Mouse (Mus musculus) thymus, adult 18-20 months (tissue): ENCODE results near the gene Optc.

Source experiments
- DNase-seq, 2 experiments: peaks; one replicate each; pipeline ENCODE4 v3.0.0; 2022; ENCODE audit warnings: mixed read lengths in 2 of 2

Gene Optc

DNA sequence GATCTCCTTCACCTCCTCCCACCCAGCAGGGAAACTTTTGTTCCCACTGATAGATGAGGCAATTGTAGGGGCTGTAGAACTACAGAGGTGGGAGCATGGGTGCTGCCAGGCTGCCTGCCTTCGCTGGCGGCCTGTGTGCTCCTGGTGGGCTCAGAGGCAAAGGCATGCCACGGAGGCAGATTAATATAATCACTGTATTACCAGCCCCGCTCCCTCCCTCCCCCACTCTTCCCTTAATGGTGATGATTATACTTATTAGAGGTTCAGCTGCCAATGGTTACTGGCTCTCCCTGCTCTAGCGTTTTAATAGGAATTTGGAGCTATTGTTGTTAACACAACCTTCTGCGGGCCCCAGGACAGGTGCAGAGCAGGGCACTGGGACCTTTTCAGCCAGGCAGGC lies 26.0 kb downstream of the Optc start:
- no peak for DNase-seq

DNA sequence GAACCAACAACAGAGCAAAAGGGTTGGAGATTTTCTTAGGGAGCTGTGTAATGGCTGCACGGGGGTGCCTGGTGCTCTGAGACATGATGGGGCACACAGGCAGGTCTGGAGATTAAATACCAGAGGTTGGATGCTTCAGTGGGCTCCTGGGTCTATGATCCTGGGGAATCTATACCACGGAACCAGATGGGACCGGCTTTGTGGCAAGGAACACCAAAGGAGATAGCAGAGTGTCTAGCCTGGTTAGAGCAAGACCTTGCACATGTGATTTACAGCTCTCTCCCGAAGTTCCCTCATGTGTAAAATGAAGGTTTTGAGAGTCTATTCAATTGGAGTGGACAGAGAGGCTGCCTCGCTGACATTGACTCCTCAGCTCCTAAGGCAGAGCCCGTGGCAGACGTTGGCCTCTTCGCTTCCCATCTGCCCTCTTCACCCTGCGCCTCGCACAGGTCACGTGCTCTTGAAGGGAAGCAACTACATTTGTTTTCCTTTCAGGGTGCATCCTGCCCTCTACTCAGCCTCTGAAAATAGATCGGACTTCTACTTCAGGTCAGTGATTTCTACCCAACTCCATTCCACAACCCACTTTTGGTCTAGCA lies 28.9 kb downstream of the Optc start:
- no peak for DNase-seq

DNA sequence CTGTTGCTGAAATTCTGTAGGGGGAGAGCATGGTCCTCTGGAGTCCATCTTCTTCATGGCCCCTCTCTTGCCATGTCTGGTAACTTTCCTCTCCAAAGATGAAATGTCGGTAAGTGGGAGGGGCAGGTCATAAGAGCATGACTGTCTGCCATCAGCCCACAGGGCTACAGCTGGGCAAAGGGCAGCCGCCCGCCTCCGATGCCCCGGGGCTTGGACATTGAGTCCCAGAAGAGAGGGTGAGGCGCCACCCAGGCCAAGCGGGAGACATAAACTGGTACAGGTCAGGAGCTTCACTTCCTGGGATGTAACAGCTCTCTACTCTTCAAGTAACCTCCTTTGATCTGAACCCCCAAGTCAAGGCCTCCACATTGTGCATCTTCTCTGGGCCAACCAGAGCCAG lies 30.9 kb downstream of the Optc start:
- DNase-seq = no peak

DNA sequence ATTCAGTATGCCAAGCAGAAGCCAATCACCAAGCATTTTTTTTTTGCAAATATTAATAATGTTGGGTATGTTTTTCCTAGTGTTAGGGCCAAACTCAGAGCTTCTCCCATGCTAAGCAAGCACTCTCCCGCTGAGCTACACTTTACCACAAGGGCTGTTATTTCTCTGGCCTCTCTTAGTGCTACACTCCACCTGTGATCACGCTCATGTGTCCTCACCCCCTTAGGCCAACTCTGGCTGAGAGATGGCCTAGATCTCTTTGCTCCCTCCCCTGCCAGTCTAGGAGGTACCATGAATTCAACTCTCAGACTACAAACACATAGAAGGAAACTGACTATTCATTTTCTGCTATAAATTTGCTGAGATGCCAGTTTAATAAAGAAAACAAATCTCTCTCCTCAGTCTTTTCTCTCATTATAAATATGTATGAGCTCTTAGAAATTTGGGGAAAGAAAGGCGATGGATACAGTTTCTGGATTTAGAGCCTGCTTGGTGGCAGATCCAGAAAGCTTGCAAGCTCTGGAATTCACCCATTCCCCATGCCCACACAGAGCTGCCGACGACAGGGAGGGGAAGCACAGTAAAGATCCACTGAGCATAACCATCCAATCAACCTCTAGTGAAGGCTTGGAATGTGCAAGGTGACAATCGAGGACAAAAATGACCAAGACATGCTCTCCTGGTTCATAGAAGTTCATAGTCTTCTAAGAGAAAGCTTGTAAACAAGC lies 34.5 kb downstream of the Optc start:
- DNase-seq = no peak

DNA sequence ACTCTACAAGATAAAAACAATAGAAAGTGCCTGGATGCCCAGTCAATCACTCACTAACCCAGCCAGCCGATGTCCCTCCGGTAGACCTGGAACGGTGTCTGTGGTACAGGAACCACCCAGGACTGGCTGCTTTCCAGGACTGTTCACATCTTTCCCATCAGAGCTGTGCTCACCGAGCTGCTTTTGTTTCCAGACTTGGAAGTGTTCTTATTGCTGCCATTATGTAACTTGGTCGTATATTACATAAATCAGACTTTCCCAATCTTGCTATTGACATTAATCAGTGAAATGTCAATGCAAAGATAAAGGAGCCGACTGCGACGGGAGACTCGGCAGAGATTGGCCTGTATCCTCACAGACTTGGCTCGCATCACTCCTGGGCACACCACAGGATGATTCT lies 36.6 kb downstream of the Optc start:
- DNase-seq = no peak

DNA sequence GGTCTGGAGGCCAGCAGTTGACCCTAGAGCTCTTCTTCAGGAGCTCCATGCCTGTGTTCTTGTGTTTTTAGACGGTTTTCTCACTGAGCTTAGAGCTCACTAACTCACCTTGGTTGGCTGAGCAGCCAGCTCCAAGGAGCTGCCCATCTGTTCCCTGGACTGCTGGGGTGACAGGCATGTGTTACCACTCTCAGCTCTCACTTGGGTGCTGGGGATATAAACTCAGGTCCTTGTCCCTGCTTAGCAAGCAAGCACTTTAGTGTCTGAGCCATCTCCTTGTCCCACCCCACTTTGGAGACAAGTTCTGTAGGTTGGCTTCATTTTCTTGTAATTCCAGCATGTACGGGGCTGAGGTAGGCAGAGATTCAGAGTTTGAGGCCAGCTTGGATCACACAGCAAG lies 38.6 kb downstream of the Optc start:
- no peak for DNase-seq

DNA sequence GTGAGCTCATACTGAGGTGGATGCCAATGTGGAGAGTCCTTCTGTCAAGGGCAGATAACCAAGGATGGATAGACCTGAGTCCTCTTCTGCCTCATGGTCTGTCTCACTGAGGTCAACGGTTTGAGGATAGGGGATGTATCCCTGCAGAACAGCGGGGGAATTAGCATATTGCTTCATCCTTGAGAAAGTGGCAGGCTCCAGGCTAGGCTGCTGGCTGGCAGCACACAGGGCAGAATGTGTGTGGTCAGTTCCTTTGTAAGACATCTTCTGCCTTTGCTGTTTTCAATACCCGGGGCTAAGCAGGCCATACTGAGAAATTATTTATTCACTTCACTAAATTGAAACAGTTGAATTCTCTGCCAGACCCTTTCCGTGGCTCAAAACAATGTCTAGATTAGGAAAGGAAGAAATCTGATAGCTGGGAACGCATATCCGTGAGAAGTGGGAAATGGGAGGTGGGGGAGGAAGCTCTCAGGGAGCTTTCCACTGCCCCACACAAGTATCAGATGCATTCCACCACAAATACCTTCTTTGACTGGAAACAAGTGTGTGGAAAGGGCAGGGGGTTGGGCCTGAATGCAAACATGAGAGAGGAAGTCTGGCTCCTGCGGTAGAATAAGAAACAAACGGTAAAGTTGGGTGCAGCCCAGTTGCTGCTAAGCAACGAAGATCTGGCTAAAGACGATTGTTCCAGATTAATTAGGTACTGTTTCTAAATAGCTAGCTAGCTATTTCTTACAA lies 44.4 kb downstream of the Optc start:
- no peak for DNase-seq

DNA sequence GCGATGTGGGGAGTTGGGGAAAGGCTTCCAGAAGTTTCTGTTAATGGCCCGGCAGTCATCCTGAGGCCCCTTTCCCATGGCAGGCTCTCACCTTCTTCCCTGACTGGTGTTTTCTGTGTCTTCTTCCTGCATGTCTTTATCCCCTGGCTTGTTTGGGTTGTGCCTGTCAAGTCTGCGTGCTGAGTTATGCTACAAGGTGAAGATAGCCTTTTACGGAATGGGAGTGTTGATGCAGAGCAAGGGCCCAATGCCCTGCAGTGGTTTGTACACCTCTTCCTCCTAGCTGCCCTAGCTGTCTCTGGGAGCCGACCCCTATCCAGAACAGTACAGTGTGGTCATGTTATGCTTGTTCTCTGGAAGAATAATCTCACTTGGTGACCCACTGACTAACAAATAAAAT lies 46.8 kb downstream of the Optc start:
- no peak for DNase-seq

DNA sequence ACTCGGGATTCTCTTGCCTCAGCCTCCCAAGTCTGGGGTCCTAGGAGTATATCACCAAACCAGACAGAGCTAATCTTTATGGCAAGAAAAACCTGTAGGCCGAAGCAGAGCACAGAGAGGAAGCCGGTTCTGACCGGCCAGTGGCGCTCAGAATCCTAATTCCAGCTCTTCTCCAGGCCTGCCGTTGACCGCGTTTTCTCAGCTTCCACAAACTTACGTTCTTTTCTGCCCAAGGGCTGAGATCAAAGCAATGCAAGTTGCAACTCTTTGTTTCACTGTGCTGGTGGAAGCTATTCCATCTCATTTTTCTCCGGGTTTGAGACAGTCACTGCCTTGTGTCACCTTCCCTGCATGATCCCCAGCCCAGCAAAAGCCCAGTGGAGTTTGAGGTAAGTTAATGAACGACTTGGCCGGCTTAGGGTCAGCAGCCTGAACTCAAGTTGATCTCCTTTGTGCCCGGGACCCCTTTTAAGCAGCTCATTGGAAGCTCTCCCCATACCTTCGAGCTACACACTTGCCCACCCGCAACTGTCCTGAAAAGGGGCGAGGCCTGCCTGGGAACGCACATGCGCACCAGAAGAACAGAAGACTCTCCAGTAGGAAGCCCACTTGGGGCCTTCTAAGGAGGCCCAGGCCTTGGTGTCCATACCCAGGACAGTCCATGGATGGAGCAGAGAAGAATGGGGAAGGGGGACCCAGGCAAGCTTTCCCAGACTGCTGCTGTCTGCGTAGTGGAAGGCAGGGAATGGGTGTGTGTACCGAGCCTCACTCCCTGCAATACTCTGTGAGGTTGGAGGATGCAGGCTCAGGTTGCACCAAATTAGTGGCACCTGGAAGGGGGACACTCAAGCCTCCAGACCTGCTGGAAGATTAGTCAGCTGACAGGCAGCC lies 47.7 kb downstream of the Optc start:
- no peak for DNase-seq

DNA sequence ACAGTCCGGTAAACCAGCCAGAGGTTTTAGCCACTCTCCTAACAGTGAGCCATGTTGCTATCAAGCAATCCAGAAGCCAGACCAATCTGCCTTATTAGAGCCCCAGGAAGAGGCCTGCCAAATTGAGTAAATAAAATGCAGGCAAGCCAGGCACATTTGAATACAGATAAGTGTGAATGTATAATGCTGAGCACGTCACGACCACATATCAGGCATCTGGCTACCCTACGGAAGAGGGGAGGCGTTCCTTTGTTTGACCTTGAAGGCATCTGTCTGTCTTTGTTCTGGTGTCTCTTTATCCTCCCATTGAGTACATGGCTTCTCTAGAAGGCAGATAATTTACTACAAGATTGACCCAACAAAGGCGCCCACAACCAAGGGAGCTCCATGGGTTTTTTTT lies 48.5 kb downstream of the Optc start:
- DNase-seq = no peak

DNA sequence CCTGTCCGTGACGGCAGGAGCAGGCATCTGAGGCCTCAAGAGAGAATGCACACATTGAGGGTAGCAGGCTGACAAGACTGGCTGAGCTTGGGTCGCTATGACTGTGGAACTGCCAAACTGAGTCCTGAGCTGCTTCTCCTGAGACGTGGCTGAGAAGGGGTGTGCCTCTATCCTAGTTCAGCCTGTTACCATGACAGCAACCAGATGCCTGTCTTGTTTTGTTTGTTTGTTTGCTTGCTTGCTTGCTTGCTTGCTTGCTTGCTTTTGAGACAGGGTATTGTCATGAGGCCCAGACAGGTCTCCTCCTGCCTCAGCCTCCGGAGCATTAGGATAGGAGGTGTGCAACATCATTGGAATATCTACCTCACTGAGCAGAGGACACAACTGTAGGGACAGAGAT lies 50.0 kb downstream of the Optc start:
- DNase-seq = no peak

DNA sequence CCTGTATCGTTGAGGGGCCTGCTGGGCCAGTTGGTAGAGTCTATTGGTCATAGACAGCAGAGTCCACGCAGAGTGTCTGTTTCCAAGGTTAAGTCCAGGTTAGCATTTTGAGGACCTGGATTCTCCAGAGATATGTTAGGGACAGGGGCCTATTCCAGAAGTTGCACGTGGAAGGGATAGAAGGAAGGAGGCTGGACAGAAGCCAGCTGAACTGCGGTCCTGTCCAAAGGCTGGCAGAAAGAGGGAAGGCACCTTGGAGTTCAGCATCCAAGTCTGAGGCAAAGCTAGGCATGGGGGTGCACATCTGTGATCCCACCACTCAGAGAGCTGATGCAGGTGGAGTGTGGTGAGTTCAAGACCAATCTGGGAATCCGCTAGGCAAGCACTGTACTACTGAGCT lies 50.6 kb downstream of the Optc start:
- DNase-seq = no peak

DNA sequence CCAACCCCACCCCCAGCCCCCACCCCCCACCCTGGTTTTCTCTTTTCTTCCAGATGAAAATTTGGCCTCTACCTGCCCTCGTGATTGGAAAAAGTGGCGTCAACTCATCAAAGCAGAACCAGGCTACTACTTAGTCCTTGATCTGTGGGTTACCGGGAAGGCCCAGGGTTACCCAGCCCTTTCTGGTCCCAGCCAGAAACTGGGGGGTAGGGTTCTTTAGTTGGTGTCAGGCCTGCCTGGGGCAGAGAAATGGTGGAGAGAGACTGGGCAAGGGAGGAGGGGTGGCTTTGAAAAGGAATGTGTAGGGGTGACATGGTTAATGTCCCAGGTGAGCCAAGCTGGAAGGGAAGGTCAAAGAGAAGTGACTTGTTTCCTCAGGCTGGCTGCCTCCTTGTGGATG lies 51.1 kb downstream of the Optc start:
- DNase-seq = no peak

DNA sequence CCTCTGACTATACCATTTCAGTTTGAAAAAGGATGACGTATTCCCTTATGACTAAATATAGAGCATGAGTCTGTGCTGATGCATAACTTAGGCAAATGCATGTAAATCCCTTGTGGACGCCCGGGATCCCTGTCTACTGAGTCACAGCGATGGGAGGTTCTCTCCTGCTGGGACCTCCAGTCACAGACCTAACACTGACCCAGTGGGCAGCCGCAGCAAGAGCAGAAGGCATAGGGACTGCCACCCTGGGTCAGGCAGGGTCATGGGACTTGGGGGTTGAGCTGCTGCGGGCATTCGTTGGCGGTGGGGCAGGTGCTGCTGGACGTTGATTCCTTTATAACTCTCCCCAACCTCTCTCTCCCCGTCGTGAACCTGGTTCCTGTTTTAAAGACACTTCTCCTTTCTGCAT lies 51.7 kb downstream of the Optc start:
- DNase-seq = no peak

DNA sequence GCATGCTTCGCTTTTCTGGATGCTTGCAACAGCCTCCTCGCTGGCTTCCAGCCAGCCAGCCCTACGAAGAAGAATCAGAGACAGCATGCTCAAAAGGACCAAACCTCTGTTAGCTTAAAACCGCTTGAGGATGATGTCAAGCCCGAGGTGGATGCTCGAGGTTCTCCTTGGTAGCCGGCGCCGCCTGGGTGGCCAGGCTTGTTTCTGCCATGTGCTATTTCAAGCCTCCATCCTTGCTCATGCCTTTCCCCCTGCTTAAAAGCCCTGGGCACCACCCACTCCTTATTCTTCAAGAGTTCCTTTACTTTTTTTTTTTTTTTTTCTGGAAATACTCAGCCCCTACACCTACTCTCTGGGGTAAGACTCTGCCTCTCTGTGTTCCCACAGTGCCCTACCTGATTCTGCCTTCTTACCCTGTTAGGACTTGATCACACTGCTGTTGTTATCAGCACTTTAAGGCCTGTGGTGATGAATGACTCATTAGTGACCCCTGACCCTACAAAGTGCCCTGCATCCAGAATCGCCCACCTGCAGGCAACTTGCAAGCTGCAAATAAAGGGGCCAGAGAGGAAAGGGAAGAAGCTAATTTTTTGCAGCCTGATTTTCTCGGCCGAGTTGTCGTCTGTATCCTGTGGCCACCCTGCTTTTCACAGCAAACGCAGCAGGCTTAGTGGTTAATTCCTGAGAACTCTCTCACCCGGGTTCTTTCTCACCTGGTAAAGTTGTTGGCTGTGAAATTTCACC lies 52.4 kb downstream of the Optc start:
- DNase-seq = no peak

DNA sequence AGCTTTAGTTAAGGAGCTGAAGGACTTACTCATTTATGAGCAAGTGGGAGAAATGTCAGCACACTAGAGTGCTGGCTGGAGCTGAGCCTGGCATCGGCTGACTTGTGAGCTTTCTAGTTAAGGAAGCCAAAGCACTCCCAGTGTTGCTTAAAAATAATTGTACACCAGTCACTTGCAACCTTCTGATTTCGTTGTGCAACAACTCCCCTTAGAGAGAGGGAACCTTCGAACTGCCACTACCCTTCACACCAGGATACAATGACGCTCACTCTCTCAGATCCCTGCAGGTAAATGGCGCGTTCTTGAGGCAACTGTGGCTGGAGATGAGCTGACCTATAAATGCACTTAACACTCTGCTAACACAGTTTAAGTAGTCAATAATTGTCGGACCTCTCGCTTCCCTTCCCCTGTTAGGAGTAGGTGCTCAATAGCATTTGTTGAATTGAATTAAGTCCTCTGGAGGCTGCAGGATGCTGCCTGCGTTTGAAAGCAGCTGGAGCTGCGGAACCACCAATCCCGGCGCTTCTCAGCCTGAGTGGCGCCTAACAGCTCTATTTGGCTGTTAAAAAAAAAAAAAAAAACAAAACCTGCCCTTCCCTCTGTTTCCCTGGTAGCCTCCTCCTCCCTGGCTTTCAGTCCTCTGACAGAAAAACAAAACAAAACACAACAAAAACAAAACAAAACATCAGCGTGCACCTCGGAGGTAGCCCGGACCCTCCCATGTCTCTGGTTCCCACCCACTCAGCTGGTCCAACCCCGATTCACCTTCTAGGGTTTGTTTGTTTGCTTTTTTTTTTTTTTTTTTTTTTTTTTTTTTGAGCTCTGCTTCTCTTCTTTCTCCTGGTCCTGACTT lies 53.2 kb downstream of the Optc start:
- DNase-seq = no peak
